Mouse (Mus musculus): Measurements from ENCODE around the gene Elf5.

DNA sequence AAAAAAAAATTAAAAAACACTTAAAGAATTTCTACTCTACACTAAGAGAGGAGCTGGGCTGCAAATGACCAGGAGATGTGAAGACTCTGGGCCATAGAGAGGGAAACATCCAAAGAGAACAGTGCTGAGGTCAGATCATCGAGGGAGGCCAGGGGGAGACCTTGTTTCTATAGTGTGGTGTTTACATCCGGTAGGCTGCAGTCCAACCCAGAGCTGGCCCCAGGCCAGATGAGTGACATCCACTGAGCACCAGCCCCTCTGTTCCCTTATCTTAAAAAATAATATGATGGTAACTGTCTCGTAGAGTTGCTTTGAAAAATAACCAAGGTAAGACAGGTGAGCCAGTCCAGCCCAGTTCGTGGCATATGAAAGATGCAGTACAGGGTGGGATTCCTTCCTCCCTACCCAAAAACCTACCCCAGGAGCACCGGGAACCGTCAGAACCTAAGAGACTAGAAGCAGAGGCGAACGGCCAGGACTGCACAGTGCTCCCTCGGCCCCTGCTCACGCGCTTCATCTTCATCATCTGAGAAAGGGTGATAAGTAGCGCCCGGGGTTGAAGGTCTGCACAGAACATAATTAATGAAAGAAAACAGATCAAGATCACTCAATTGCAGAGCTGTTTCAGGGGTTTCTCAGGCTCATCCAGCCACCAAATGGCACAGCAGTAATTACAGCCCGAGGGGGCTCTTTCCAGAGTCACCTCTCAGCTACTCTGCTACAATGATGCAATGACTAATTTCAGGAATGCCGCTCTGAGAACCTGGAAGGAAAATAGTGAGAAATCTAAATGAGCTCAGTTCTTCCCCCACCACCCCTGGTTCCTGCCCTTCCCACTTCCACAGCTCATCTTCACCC, 9.4 kb downstream of the Elf5 start:
- no peak for TF ChIP-seq CTCF (IDR thresholded peaks at IDR 0.05; ENCODE audit: low read depth)
- no peak for TF ChIP-seq EP300 (optimal IDR thresholded peaks at IDR 0.05)

Measured in stomach, postnatal 0 days (tissue).